Mouse (Mus musculus) liver, postnatal 0 days (tissue): ENCODE measurements around the gene Psmd4.

ENCODE experiments used
- CTCF ChIP-seq: sonication (generic); IDR thresholded peaks from 2 replicates; pipeline ENCODE4 v1.5.1; 2016; ENCODE audit warnings: antibody characterized with exemption, low read depth
- EP300 ChIP-seq: IDR thresholded peaks from 2 replicates; pipeline ENCODE4 v1.6.1; 2016; ENCODE audit warnings: antibody characterized with exemption, low read depth, mild to moderate bottlenecking

- TF ChIP-seq CTCF = no peak
- no peak for TF ChIP-seq EP300
Measured at GRCm38 (mm10) chr3:95027057-95027645, 15.3 kb downstream of the Psmd4 start.
